Mouse (Mus musculus): Measurements from ENCODE around the gene Arhgef19. TPM values are rescaled to one million over a fixed set of nuclear protein-coding genes. Genes with fewer than 3 reads are reported as not detected.

Arhgef19 gene
- total RNA-seq, 2 experiments from 2014 or later: not detected

- no peak for ATAC-seq (replicated peaks; ENCODE audit: poor library complexity, severe bottlenecking)
These were observed 20.9 kb downstream of the Arhgef19 start for GRCm38 (mm10) chr4:141260007-141260723.

GRCm38 (mm10) chr4:141262906-141263637, 23.8 kb downstream of the Arhgef19 start:
- no peak for ATAC-seq (replicated peaks; ENCODE audit: poor library complexity, severe bottlenecking)

- ATAC-seq (replicated peaks; ENCODE audit: poor library complexity, severe bottlenecking): no peak
These were observed 26.8 kb downstream of the Arhgef19 start for GRCm38 (mm10) chr4:141265979-141266637.

- ATAC-seq (replicated peaks; ENCODE audit: poor library complexity, severe bottlenecking): no peak
These were observed 28.0 kb downstream of the Arhgef19 start for GRCm38 (mm10) chr4:141267250-141267649.

GRCm38 (mm10) chr4:141267837-141268236, 28.5 kb downstream of the Arhgef19 start:
- 0 out of 2 replicates have a peak, but pooled peaks have one; percentile 14 for ATAC-seq (replicated peaks; ENCODE audit: poor library complexity, severe bottlenecking)

GRCm38 (mm10) chr4:141268350-141268749, 29.1 kb downstream of the Arhgef19 start:
- no peak for ATAC-seq (replicated peaks; ENCODE audit: poor library complexity, severe bottlenecking)

GRCm38 (mm10) chr4:141269080-141269479, 29.8 kb downstream of the Arhgef19 start:
- peak; percentile 34 for ATAC-seq (replicated peaks; ENCODE audit: poor library complexity, severe bottlenecking)

GRCm38 (mm10) chr4:141270201-141270940, 31.1 kb downstream of the Arhgef19 start:
- ATAC-seq (replicated peaks; ENCODE audit: poor library complexity, severe bottlenecking): no peak

- ATAC-seq (replicated peaks; ENCODE audit: poor library complexity, severe bottlenecking): no peak
These were observed 31.9 kb downstream of the Arhgef19 start for GRCm38 (mm10) chr4:141271228-141271627.

- ATAC-seq (replicated peaks; ENCODE audit: poor library complexity, severe bottlenecking): peak; percentile 49
These were observed 32.4 kb downstream of the Arhgef19 start for GRCm38 (mm10) chr4:141271721-141272120.

GRCm38 (mm10) chr4:141272878-141273277, 33.6 kb downstream of the Arhgef19 start:
- peak; percentile 85 for ATAC-seq (replicated peaks; ENCODE audit: poor library complexity, severe bottlenecking)

- ATAC-seq (replicated peaks; ENCODE audit: poor library complexity, severe bottlenecking): peak; percentile 62
These were observed 34.0 kb downstream of the Arhgef19 start for GRCm38 (mm10) chr4:141273296-141273695.

GRCm38 (mm10) chr4:141274485-141275341, 35.4 kb downstream of the Arhgef19 start:
- ATAC-seq (replicated peaks; ENCODE audit: poor library complexity, severe bottlenecking): no peak

GRCm38 (mm10) chr4:141277157-141277556, 37.9 kb downstream of the Arhgef19 start:
- no peak for ATAC-seq (replicated peaks; ENCODE audit: poor library complexity, severe bottlenecking)

- no peak for ATAC-seq (replicated peaks; ENCODE audit: poor library complexity, severe bottlenecking)
These were observed 38.9 kb downstream of the Arhgef19 start for GRCm38 (mm10) chr4:141278154-141278553.

GRCm38 (mm10) chr4:141279327-141279726, 40.0 kb downstream of the Arhgef19 start:
- no peak for ATAC-seq (replicated peaks; ENCODE audit: poor library complexity, severe bottlenecking)

GRCm38 (mm10) chr4:141279783-141280182, 40.5 kb downstream of the Arhgef19 start:
- ATAC-seq (replicated peaks; ENCODE audit: poor library complexity, severe bottlenecking): no peak

- no peak for ATAC-seq (replicated peaks; ENCODE audit: poor library complexity, severe bottlenecking)
These were observed 41.2 kb downstream of the Arhgef19 start for GRCm38 (mm10) chr4:141280471-141280870.

- peak; percentile 57 for ATAC-seq (replicated peaks; ENCODE audit: poor library complexity, severe bottlenecking)
These were observed 41.9 kb downstream of the Arhgef19 start for GRCm38 (mm10) chr4:141281153-141281552.
